Mouse (Mus musculus) testis, adult 10 weeks (tissue): ENCODE measurements around the gene Chka. TPM values are rescaled to one million over a fixed set of nuclear protein-coding genes. Genes with fewer than 3 reads are reported as not detected.

Experiments
- polyA plus RNA-seq: library from polyadenylated mRNA; stranded (reverse); fragments of 350-450 nt; fragmentation: Illumina TruSeq; extraction: RNeasy Lipid Tissue Mini Kit (QIAGEN cat#74804); gene quantifications from one replicate; pipeline ENCODE4 v1.2.3, GENCODE M21; 2014; ENCODE audit warnings: low read depth, low replicate concordance

The Chka gene
- 173 TPM for polyA plus RNA-seq

DNA sequence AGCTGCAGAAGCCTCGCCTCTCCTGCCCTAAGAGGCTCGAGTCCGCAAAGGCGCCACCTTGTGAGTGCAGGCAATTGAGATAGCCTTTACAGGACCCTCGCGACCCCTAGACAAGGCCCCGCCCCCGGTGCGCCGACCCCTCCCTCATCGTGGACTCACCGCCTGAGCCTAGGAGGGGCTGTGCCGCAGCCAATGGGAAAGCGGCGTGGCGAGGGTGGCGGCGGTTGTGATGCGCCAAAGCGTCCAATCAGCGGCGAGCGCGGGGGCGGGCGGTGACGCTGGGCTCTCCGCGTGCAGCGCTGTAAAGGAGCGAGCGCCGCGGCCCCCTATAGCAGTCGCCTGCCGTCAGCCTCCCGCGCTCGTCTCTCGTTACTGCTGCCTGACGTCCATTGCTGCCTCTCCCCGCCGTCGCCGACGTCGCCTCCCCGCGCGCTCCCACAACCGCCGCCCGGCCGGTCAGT, at the start of gene Chka:
Chka (plus strand) TSS at position 272 of the 461 bp plus-strand sequence.

DNA sequence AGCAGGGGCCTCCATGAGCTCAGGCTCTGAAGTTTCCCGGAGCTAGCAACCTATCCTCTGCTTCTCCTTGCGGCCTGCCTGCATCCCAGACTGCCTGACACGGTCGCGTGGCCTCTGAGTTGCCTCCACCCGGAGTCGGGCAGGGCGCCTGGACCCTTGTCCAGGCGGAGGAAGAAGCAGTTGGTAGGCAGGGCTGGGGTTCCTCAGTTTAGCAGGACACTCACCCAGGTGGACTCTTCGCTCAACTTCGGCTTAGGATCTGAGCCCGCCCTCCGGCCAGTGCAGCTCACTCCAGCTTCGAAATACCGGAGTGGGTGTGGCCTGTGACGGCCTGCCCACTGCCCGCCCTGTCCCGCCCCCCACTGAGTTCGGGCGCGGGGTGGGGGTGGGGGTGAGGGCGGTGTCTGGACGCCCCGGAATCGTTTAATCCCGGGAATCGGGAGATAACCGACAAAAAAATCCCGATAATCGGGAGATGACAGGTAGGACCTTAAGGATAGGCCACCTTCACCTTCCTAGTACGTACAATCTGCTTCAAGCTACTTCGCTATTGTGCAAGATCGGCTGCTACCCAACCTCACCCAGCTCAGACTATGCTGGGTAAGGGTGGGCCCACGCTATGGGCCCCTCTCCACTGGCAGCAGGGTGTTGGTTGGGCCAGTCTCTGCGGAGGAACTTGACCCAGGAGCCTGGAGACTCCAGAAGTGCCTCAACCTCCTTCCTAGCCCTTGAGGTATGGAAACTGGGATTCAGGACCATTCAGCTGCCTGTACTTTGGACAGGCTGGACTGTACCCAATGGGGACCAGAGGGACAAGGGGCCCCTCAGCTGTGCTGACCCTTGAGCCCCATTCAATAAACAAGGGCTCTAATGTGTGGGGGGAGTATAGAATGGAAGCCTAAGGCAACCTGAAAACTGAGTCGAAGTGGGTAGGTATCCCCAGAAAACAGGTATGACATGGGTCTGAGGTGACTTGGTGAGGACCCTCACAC, 55.5 kb downstream of the Chka start, which contains the start of gene Tcirg1:
Tcirg1 (minus strand) TSS at position 339 of the 992 bp plus-strand sequence.

DNA sequence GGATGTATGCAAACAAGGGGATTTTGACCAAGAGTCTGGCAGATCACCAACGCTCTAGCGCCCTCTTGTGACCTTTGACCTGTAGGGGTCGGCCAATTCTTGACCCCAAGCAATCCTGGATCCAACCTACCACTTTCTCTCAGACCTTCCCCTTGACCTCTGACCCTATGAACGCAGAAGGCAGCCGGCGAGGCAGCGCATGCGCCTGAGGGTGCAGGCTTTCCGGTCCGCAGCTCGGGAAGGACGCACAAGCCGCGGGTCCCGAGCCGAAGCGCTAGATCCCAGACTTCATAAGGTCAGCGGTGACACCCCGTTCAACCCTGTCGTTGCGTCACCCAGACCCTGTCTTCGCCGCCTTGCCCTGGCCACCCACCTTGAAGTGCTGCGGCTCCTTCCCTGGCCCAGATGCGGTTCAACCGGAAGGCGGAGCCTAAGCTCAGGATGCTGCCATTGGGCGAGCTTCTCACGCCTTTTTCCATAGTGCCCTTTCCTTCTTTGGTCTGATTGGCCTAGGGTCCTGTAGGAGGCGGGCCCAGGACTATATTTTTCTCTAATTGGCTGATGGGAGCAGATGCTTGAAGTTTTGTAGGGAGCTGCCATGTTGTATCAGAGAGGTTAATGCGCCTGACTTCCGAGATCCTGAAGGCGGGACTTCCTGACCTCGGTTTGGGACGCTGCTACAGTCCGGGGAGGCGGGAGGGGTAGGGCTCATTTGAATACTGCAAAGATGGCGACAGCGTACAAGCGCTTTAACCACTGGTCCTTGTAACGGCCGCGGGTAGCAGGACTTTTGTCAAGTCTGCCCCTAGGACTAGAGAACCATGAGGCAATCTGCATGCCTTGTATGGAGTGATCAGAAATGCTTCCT, 61.0 kb downstream of the Chka start, which contains the start of gene Ndufs8:
Ndufs8 (minus strand) TSS at position 438 of the 868 bp plus-strand sequence.

DNA sequence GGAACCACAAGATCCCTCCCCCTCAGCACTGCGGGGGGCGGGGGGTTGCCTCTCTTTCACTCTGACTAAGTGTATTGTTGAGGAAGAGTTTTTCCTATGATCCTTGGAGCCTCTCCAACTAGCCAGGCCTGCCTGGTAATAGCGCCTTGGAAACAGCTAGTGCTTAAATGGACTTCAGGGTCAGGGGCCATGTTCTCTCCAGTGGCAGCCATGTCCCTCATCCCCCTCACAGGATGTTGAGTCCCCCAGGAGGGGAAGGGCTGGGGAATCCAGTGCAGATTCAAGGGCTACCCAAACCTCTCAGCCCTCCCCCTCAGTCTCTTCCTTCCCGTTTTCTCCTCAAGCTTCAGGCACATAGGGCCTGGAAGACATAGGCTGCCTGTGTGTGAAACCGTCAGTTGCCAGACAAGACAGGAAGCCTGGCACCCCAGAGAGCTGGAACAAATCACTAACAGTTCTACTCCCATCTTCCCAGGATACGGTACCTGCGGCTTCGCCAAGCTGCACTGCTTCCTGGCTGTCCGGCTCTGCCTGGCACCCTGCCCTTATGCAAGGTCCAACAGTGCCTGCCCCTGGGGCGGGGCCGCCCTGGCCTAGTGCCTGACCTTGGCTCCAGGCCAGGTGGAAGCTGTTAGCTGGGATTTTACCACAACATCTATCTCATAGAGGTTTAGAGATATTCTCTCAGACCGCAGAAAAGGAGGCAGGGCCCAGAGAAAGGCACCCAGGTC, 77.8 kb downstream of the Chka start, which contains the start of gene Aldh3b1:
Aldh3b1 (minus strand) TSS at position 598 of the 731 bp plus-strand sequence.

GRCm38 (mm10) chr19:3935032-3935895, 83.7 kb downstream of the Chka start, which contains the start of gene Unc93b1:
Gene Unc93b1, plus strand, starts transcription at chr19:3935186.

Other genes with a start within 250 kb of the Chka start
- gene Lrp5, start 165.2 kb upstream of the Chka start, polyA plus RNA-seq = 0.49 TPM
- gene 1810055G02Rik, start 143.5 kb upstream of the Chka start, polyA plus RNA-seq = 39.7 TPM
- 45.6 TPM for gene Kmt5b, start 84.4 kb upstream of the Chka start, polyA plus RNA-seq
- gene Tcirg1, start 55.4 kb downstream of the Chka start, polyA plus RNA-seq = 0.71 TPM
- 0.97 TPM for gene Ndufs8, start 61.0 kb downstream of the Chka start, polyA plus RNA-seq
- gene Aldh3b1, start 78.0 kb downstream of the Chka start, polyA plus RNA-seq = 3.1 TPM
- gene Unc93b1, start 83.4 kb downstream of the Chka start, polyA plus RNA-seq = 0.32 TPM
- gene Aldh3b3, start 106.9 kb downstream of the Chka start, polyA plus RNA-seq = 0.28 TPM
- gene Aldh3b2, start 120.6 kb downstream of the Chka start, polyA plus RNA-seq = 2.5 TPM
- gene Acy3, start 134.8 kb downstream of the Chka start, polyA plus RNA-seq = 0.48 TPM
- not detected for gene Tbx10, start 141.0 kb downstream of the Chka start, polyA plus RNA-seq
- gene Nudt8, start 148.8 kb downstream of the Chka start, polyA plus RNA-seq = not detected
- not detected for gene Gm49405, start 148.9 kb downstream of the Chka start, polyA plus RNA-seq
- not detected for gene Doc2g, start 151.5 kb downstream of the Chka start, polyA plus RNA-seq
- 5.9 TPM for gene Ndufv1, start 161.0 kb downstream of the Chka start, polyA plus RNA-seq
- gene Gstp1, start 186.2 kb downstream of the Chka start, polyA plus RNA-seq = 5.3 TPM
- not detected for gene Gstp2, start 194.2 kb downstream of the Chka start, polyA plus RNA-seq
- gene Gstp3, start 207.8 kb downstream of the Chka start, polyA plus RNA-seq = not detected
- not detected for gene Cabp2, start 229.8 kb downstream of the Chka start, polyA plus RNA-seq
- gene Cdk2ap2, start 245.4 kb downstream of the Chka start, polyA plus RNA-seq = 1.1 TPM
- gene Pitpnm1, start 248.2 kb downstream of the Chka start, polyA plus RNA-seq = 0.81 TPM